Mouse (Mus musculus) neural tube, embryonic 12.5 days (tissue): ENCODE measurements around the gene Gtf3c5. TPM values are rescaled to one million over a fixed set of nuclear protein-coding genes. Genes with fewer than 3 reads are reported as not detected.
A peak's percentile ranks its signal among the peaks of the same experiment; 100 is the strongest.

Experiments
- ATAC-seq: fragments of 200-750 bp; cut with Nextera tagmentation; 2 replicates; pipeline ENCODE4 v1.8.0; 2017; ENCODE audit warnings: low read depth, mild to moderate bottlenecking, moderate TSS enrichment, moderate library complexity; ENCODE audit not compliant: low FRiP score
- H3K27ac ChIP-seq: fragments of 300-500 bp; sonication (generic); 2 replicates; pipeline ENCODE4 v1.5.1; 2016
- H3K27me3 ChIP-seq: fragments of 300-500 bp; sonication (generic); replicated peaks from 2 replicates; pipeline ENCODE4 v1.6.1; 2016; ENCODE audit warnings: mild to moderate bottlenecking
- H3K36me3 ChIP-seq: fragments of 300-500 bp; sonication (generic); 2 replicates; pipeline ENCODE4 v1.6.1; 2016; ENCODE audit warnings: mild to moderate bottlenecking
- H3K4me1 ChIP-seq: fragments of 300-500 bp; sonication (generic); 2 replicates; pipeline ENCODE4 v1.6.1; 2016
- H3K4me2 ChIP-seq: fragments of 300-500 bp; sonication (generic); replicated peaks from 2 replicates; pipeline ENCODE4 v1.6.1; 2016; ENCODE audit warnings: mild to moderate bottlenecking
- H3K4me3 ChIP-seq: fragments of 300-500 bp; sonication (generic); 2 replicates; pipeline ENCODE4 v1.5.1; 2016
- H3K9ac ChIP-seq: fragments of 300-500 bp; sonication (generic); 2 replicates; pipeline ENCODE4 v1.6.1; 2016; ENCODE audit warnings: mild to moderate bottlenecking
- H3K9me3 ChIP-seq: fragments of 300-500 bp; sonication (generic); 2 replicates; pipeline ENCODE4 v1.6.1; 2016; ENCODE audit warnings: mild to moderate bottlenecking
- WGBS: fragments of 180-500 bp; shearing (Covaris S2); methylation state at CpG from one replicate; pipeline ENCODE4 v1.1.7; 2016; 5-methylcytosine and 5-hydroxymethylcytosine counted together
- polyA plus RNA-seq: library from polyadenylated mRNA; unstranded; fragments of >200 nt; fragmentation: Nextera tagmentation; extraction: Ambion mirVana; gene quantifications from 2 replicates; pipeline ENCODE4 v1.2.1, GENCODE M21; 2016

Gene Gtf3c5
- polyA plus RNA-seq, 1 experiment from 2014 or later: 46.7 TPM

- H3K4me2 ChIP-seq: peak overlapping the region; percentile 33
- H3K27ac ChIP-seq: peak overlapping the region; percentile 87
- WGBS: 35% methylated on average over 12 of the region's 12 CpGs
- no peak overlapping the region for H3K4me3 ChIP-seq
- no peaks in the 10 kb centered on the region for H3K27me3 ChIP-seq
- peak overlapping the region; percentile 47 for H3K9ac ChIP-seq
- H3K4me1 ChIP-seq: peaks cover 72% of the 10 kb centered on the region
- ATAC-seq: no peak
- no peaks in the 10 kb centered on the region for H3K9me3 ChIP-seq
- no peaks in the 10 kb centered on the region for H3K36me3 ChIP-seq
These were observed 57.3 kb downstream of the Gtf3c5 start for GRCm38 (mm10) chr2:28525943-28526876.

- H3K4me3 ChIP-seq: no peak overlapping the region
- peak overlapping the region; percentile 33 for H3K4me2 ChIP-seq
These were observed 58.2 kb downstream of the Gtf3c5 start for GRCm38 (mm10) chr2:28525219-28525942.

GRCm38 (mm10) chr2:28524406-28524805 is 59.1 kb downstream of the Gtf3c5 start:
- ATAC-seq: no peak
- Histone ChIP-seq H3K27me3 (no peaks in the 10 kb centered on the region), H3K9ac (no peak overlapping the region), H3K4me1 (peaks cover 64% of the 10 kb centered on the region), H3K36me3 (no peaks in the 10 kb centered on the region), H3K9me3 (no peaks in the 10 kb centered on the region), H3K4me2 (no peak overlapping the region), H3K4me3 (no peak overlapping the region), H3K27ac (no peak overlapping the region)
- WGBS: 82% methylated on average over 10 of the region's 10 CpGs

More at GRCm38 (mm10) chr2:28525219-28525942, 58.2 kb downstream of the Gtf3c5 start:
- peak; percentile 75 for ATAC-seq
- H3K27me3 ChIP-seq: no peaks in the 10 kb centered on the region
- H3K9me3 ChIP-seq: no peaks in the 10 kb centered on the region
- H3K27ac ChIP-seq: peak overlapping the region; percentile 87
- H3K9ac ChIP-seq: peak overlapping the region; percentile 47
- peaks cover 68% of the 10 kb centered on the region for H3K4me1 ChIP-seq
- no peaks in the 10 kb centered on the region for H3K36me3 ChIP-seq
- WGBS: 11% methylated on average over 11 of the region's 11 CpGs

- Histone ChIP-seq H3K9ac (no peak overlapping the region), H3K9me3 (no peaks in the 10 kb centered on the region), H3K4me1 (peaks cover 58% of the 10 kb centered on the region), H3K4me2 (no peak overlapping the region), H3K36me3 (no peaks in the 10 kb centered on the region), H3K4me3 (no peak overlapping the region), H3K27ac (no peak overlapping the region), H3K27me3 (no peaks in the 10 kb centered on the region)
- WGBS: 7% methylated on average over 5 of the region's 5 CpGs
- peak; percentile 81 for ATAC-seq
These were observed 59.9 kb downstream of the Gtf3c5 start for GRCm38 (mm10) chr2:28523643-28524117.

- 87% methylated on average over 4 of the region's 4 CpGs for WGBS
- no peak for ATAC-seq
- Histone ChIP-seq H3K4me2 (no peak overlapping the region), H3K9me3 (no peaks in the 10 kb centered on the region), H3K9ac (no peak overlapping the region), H3K36me3 (no peaks in the 10 kb centered on the region), H3K4me3 (no peak overlapping the region), H3K4me1 (peaks cover 58% of the 10 kb centered on the region), H3K27me3 (no peaks in the 10 kb centered on the region), H3K27ac (no peak overlapping the region)
These were observed 61.4 kb downstream of the Gtf3c5 start for GRCm38 (mm10) chr2:28522166-28522565.

GRCm38 (mm10) chr2:28521571-28522151 is 61.9 kb downstream of the Gtf3c5 start:
- 92% methylated on average over 6 of the region's 6 CpGs for WGBS
- peaks cover 62% of the 10 kb centered on the region for H3K4me1 ChIP-seq
- H3K9me3 ChIP-seq: no peaks in the 10 kb centered on the region
- ATAC-seq: no peak
- H3K4me3 ChIP-seq: no peak overlapping the region
- no peak overlapping the region for H3K27ac ChIP-seq
- no peak overlapping the region for H3K9ac ChIP-seq
- no peaks in the 10 kb centered on the region for H3K27me3 ChIP-seq
- H3K4me2 ChIP-seq: no peak overlapping the region
- no peaks in the 10 kb centered on the region for H3K36me3 ChIP-seq

- 0 out of 2 replicates have a peak overlapping the region, but pooled peaks have one; percentile 21 for H3K9ac ChIP-seq
These were observed 63.0 kb downstream of the Gtf3c5 start for GRCm38 (mm10) chr2:28520581-28520980.

GRCm38 (mm10) chr2:28518231-28518630 is 65.3 kb downstream of the Gtf3c5 start:
- Histone ChIP-seq H3K9ac (no peak overlapping the region), H3K36me3 (no peaks in the 10 kb centered on the region), H3K27me3 (no peaks in the 10 kb centered on the region), H3K4me2 (no peak overlapping the region), H3K9me3 (no peaks in the 10 kb centered on the region), H3K27ac (no peak overlapping the region), H3K4me3 (no peak overlapping the region), H3K4me1 (peaks cover 60% of the 10 kb centered on the region)
- WGBS: 23% methylated on average over 2 of the region's 2 CpGs
- no peak for ATAC-seq

More at GRCm38 (mm10) chr2:28520581-28520980, 63.0 kb downstream of the Gtf3c5 start:
- Histone ChIP-seq H3K4me1 (peaks cover 61% of the 10 kb centered on the region), H3K27me3 (no peaks in the 10 kb centered on the region), H3K4me3 (no peak overlapping the region), H3K4me2 (no peak overlapping the region), H3K9me3 (no peaks in the 10 kb centered on the region), H3K27ac (no peak overlapping the region), H3K36me3 (no peaks in the 10 kb centered on the region)
- WGBS: 75% methylated on average over 5 of the region's 5 CpGs
- ATAC-seq: no peak

- no peak for ATAC-seq
- H3K27ac ChIP-seq: no peak overlapping the region
These were observed 66.2 kb downstream of the Gtf3c5 start for GRCm38 (mm10) chr2:28517206-28517909.

More at GRCm38 (mm10) chr2:28517206-28517909, 66.2 kb downstream of the Gtf3c5 start:
- Histone ChIP-seq H3K36me3 (no peaks in the 10 kb centered on the region), H3K9ac (no peak overlapping the region), H3K4me2 (no peak overlapping the region), H3K27me3 (no peaks in the 10 kb centered on the region), H3K4me3 (no peak overlapping the region), H3K4me1 (peaks cover 60% of the 10 kb centered on the region), H3K9me3 (no peaks in the 10 kb centered on the region)
- WGBS: 49% methylated on average over 5 of the region's 5 CpGs
